Mouse (Mus musculus) T-helper 1 cell (primary cell): Measurements from ENCODE around the gene Wfikkn2.

Experiments used
- in situ Hi-C: fragments of 300-600 bp; cut with MboI, MseI; formaldehyde crosslinking; loops from one replicate; pipeline ENCODE4 v1.15.1; 2025; ENCODE audit warnings: high pct_unique_total_duplicates

Wfikkn2 gene

DNA sequence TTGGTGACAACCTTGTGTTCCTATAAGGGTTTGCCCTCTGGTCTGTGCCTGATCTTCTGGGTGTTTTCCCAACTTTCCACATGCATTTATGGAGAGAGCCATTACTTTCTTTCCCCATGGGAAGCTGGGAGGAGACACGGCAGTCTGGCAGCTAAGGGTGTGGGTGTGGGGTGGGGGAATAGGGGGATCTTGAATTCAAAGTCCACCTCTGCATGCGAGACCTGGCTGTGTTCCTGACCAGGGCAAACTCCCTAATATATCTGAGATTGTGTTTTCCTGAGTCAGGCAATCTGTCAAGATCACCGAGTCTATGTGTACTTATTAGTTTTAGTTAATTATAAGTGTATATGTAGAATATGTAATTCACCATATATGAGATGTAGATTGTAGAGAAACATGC, 49.5 kb downstream of the Wfikkn2 start:
- in situ Hi-C loops: no loop called here

DNA sequence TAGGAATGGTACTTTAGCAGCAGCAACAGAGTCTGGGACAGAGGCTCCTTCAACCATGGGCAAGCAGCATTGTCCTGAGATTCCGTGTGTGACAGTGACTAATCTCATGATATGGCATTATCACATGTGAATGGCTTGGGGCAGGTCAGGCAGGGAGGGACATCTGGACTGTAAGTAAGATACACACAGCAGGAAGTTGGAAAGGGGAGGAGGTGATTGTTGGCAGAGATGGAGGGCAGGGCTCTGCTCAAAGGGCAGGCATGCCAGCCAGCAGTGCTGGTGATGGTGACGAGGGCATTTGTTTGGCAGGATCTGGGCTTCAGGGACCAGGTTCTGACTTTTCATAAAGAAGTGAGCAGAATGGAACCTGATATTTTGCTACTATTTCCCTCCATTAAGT, 52.7 kb downstream of the Wfikkn2 start:
- in situ Hi-C loops: no loop called here

DNA sequence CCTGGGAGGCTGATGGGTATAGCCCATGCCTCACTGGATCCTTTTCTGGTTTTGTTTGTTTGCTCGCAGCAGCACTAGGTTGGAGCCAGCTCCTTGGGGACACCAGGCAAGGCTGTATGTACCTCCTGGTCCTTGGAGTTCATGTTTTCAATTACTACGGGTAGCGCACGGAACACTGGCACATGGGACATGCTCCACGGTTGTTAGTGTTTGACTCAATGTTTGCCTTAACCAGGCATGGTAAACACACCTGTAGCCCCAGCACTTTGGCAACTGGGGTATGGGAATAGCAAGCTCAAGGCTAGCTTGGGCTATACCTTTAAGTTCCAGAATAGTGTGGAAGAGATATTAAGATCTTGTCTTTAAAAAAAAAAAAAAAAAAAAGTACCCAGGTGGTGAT, 55.1 kb downstream of the Wfikkn2 start:
- in situ Hi-C loops: no loop called here

DNA sequence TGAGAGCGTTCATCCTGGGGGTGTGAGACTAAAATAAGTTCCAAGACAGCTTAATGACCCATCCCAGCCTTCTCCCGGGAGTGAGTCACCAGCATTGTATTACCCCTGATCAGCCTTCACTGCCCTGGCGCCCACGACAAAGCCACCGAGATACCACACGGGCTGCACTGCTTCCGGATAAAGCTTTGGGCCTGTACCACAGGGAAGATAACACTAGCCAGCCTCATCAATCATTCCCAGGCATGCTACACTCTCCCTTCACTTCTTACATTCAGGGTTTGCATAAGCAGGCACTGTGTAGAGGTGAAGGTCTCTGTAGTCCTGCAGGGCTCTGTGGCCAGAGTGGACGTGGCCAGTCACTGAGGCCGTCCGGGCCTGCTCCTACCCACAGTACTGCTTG, 56.2 kb downstream of the Wfikkn2 start:
- in situ Hi-C loops: no loop called here
